In genomic region chr6:148710406-148710805, GRCm38 (mm10) we compare ENCODE assay signal across 19 mouse cellular contexts.
"Had no signal": no experiment of that assay in that cellular context is flagged by ENCODE, and none has a peak within 500 bp of the region (broad histone marks: within the 10 kb centered on the region; RNA-seq: fewer than 3 reads in every experiment).

No protein-coding gene starts in this region.

- DNase-seq: kidney, adult 11 months; kidney, adult 8-10 months; kidney, postnatal 10 days; kidney, postnatal 36 days; layer of hippocampus, postnatal 36 days; lung, adult 18-20 months; lung, postnatal 10 days; lung, postnatal 36 days; thymus, postnatal 25 days had no signal

- H3K36me3 ChIP-seq: kidney, embryonic 15.5 days; lung, embryonic 15.5 days; midbrain, embryonic 10.5 days; midbrain, embryonic 13.5 days; neural tube, embryonic 13.5 days; stomach, embryonic 15.5 days had no signal

- ATAC-seq: midbrain, embryonic 13.5 days; midbrain, embryonic 16.5 days had no signal

- H3K9ac ChIP-seq: kidney, embryonic 15.5 days; liver, embryonic 14.5 days; lung, embryonic 15.5 days; midbrain, embryonic 13.5 days; neural tube, embryonic 13.5 days; stomach, embryonic 15.5 days had no signal

- H3K4me3 ChIP-seq: kidney, embryonic 15.5 days; left cerebral cortex, adult 2 months; lung, embryonic 15.5 days; midbrain, embryonic 10.5 days; midbrain, embryonic 13.5 days; myocyte; neural tube, embryonic 13.5 days; stomach, embryonic 15.5 days had no signal

- H3K4me1 ChIP-seq: kidney, embryonic 15.5 days; lung, embryonic 15.5 days; midbrain, embryonic 10.5 days; midbrain, embryonic 13.5 days; neural tube, embryonic 13.5 days; stomach, embryonic 15.5 days had no signal

- H3K4me2 ChIP-seq: kidney, embryonic 15.5 days; lung, embryonic 15.5 days; midbrain, embryonic 13.5 days; neural tube, embryonic 13.5 days; stomach, embryonic 15.5 days had no signal

- H3K9me3 ChIP-seq: kidney, embryonic 15.5 days; lung, embryonic 15.5 days; midbrain, embryonic 10.5 days; midbrain, embryonic 13.5 days; neural tube, embryonic 13.5 days; stomach, embryonic 15.5 days had no signal

- H3K27me3 ChIP-seq: kidney, embryonic 15.5 days; lung, embryonic 15.5 days; midbrain, embryonic 13.5 days; neural tube, embryonic 13.5 days; stomach, embryonic 15.5 days had no signal

- H3K27ac ChIP-seq: kidney, embryonic 15.5 days; left cerebral cortex, adult 2 months; liver, embryonic 14.5 days; lung, embryonic 15.5 days; midbrain, embryonic 10.5 days; midbrain, embryonic 13.5 days; neural tube, embryonic 13.5 days; stomach, embryonic 15.5 days had no signal
